Mouse (Mus musculus): ENCODE results near the gene Hspa4.

DNA sequence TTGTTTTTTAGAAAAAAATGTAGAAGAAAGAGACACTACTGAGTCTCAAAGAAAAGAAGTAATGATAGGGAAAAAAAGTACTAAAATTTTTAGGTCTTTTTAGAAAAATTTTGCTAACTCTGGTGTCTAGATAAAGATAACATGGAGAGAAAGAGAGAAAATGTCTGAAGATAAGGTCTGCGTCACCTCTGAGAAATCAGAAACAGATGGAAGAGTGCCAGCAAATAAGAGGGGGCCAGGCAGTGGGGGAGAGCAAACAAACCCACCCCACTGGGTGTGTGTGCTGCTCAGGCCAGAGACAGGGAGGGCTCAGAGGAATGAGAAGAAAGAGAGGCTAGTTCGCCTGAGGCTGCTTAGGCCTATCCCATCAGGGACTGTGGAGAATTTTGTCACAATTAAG, 45.5 kb upstream of the Hspa4 start:
- TF ChIP-seq POLR2A (IDR thresholded peaks at IDR 0.05; ENCODE audit: low read depth, low read length) = no peak
- no peak for TF ChIP-seq USF2 (conservative IDR thresholded peaks at IDR 0.05; ENCODE audit: low read depth, low read length)
- TF ChIP-seq JUND (conservative IDR thresholded peaks at IDR 0.05; ENCODE audit: low read depth, low read length) = no peak
- no peak for TF ChIP-seq EP300 (IDR thresholded peaks at IDR 0.05; ENCODE audit: low read length)
- TF ChIP-seq CTCF (conservative IDR thresholded peaks at IDR 0.05 in 1 of 2, IDR thresholded peaks at IDR 0.05 in 1 of 2; ENCODE audit: low read depth in 2 of 2, low read length in 2 of 2) = no peak
- TF ChIP-seq NELFE (IDR thresholded peaks at IDR 0.05; ENCODE audit: low read depth, low read length) = no peak
- TF ChIP-seq USF1 (IDR thresholded peaks at IDR 0.05; ENCODE audit: low read depth, low read length) = no peak
- no peak for TF ChIP-seq CHD1 (IDR thresholded peaks at IDR 0.05; ENCODE audit: low read depth, low read length)
- no peak for TF ChIP-seq MAFK (IDR thresholded peaks at IDR 0.05; ENCODE audit: insufficient replicate concordance, low read length)
- no peak for TF ChIP-seq E2F4 (IDR thresholded peaks at IDR 0.05; ENCODE audit: insufficient replicate concordance, low read depth, low read length)
- TF ChIP-seq PAX5 (IDR thresholded peaks at IDR 0.05; ENCODE audit: low read length) = no peak
